Mouse (Mus musculus): ENCODE data around the gene 9230102O04Rik.

The 9230102O04Rik gene

DNA sequence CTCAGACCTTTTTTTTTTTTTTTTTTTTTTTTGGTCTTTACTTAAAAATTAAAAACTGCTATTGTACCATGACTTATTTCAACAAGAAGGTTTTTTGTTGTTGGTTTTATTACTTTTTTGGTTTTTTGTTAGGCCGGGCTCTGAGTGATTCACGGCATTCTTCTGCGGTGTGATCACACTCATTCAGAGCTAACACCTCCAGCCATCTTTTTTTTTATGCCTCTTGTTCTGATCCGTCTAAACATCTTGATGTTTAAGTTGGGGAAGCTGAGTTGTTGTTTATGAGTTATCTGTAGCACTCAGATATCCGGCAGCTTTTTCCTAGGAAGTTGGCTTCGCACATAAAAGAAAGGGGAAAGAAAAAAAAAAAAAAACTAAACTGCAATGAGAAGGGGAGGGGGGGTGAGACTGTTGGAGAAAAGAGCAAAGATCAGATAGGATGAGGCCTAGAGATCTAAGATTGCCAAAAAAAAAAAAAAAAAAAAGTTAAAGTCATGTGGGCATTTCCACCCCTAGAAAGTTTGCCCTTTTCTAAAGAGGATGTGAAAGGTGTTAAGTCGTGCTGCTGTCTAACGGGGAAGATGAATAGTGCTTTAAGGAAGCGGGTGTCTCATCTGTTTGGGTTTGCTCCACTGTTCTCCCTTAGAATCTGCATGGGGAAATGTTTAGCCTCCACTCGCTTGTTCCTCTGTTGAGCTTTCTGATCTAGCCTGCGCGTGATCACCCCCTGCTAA lies 22.1 kb downstream of the 9230102O04Rik start:
- DNase-seq = no peak

DNA sequence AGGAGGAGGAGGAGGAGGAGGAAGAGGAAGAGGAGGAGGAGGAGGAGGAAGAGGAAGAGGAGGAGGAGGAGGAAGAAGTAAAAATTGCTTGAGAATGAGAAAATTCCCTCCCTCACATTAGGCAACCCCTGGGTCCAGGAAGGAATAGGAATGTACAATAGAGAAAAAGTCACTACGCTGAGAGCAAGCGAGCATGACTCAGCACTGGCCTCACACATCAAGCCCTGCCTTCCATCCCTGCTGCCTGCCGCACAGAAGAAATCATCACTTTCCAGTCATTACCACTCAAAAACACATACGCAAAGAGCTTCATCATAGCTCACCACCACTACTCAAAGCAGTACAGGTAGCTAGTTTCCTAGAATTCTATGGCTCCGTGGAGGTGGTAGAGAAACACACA lies 28.6 kb downstream of the 9230102O04Rik start:
- DNase-seq = no peak

DNA sequence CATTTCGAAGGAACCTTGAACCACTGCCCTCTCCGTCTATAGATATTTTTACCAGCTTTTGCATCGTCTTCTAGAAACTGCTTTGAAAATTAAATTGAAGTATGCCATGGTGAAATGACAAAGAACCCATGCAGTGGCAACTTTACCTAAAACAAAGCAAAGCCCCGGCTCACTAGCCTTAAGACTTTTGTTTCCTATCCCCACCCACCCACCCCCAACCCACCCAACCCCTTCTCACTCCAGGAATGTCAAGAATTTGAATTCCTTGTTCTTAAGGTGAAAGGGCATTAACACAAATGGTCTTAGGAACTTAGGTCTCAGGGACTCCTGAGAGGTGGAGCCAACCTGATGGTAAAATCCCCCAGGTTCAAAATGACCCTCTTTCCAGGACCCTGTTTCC lies 33.5 kb downstream of the 9230102O04Rik start:
- no peak for DNase-seq

DNA sequence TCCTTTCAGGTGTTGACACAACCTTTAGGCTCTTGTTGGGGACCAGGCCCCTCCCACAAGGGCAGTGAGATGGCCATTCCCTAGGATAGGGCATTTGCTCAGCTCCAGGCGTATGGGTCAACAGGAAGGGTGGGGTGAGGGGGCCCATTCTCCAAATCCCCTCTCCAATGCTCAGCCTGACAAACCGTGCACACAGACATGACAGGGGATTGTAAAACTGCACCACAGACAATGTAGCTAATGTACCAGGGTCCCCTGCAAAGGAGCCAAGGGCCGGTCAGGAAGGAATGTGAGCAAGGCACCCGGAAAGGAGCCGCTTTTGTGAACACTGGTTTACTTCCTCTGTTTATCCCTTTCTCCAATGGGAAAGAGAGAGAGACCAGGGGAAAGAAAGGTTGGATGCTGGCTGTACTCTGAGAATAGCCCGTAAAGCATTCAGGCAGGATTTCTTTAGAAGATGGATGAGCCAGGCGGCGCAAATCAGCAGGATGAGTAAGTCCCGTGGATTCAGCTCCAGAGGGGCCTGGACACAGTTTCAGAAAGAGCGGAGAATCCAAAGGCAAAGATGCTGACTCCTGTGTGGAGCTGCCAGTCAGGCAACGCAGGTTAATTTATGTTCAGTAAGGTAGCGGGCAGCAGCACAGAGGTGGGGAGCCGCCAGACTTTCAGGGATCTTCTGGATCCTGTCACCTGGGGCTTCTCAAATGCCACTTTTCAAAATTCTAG lies 36.3 kb downstream of the 9230102O04Rik start:
- no peak for DNase-seq

DNA sequence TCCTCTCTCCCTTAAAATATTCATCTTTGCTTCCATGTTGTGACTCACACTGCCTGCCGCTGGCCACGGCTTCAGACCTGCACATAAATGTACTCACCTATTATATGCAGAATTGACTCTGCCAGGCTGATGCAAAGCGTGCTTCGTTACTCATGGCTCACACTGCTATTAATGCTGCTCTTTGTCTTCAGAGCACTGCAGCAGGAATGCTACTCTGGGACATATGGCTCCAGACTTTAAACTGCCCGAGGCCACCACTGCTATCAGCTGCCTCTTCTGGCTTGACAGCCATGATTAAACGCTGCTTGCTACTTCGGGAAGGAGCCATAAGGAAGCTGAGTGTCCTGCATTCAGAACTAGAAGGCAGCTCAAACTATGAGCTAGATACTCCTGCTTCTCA lies 54.1 kb downstream of the 9230102O04Rik start:
- no peak for DNase-seq

DNA sequence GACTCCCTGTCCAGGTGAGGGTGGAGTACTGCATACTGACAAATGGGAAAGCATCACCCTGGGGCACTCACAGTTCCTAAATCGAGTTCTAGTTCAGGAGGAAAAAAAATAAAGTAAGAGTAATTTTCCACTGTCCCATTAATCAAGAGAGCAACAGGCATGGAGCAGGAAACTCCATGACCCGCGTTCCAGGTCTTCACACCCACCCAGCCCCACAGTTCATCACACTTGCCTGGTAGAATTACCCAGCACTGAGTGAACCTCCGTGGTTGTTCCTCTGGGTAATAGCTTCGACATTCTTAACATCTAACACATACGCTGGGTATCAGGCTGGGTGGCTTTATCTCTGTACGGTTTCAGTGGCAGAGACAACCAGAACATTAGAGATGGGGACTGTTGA lies 55.6 kb downstream of the 9230102O04Rik start:
- no peak for DNase-seq

Data from kidney, adult 8-10 months (tissue).